Mouse (Mus musculus) olfactory bulb, adult 2 months (tissue): ENCODE results near the gene Drd3.

Source experiments
- CTCF ChIP-seq: fragments of 200-500 bp; IDR thresholded peaks from 2 replicates; pipeline ENCODE4 v1.5.1; 2012; ENCODE audit warnings: low read depth, mild to moderate bottlenecking, low read length, moderate library complexity; ENCODE audit not compliant: insufficient read depth
- POLR2A ChIP-seq: fragments of 200-500 bp; IDR thresholded peaks from 2 replicates; pipeline ENCODE4 v1.6.1; 2012; ENCODE audit warnings: mild to moderate bottlenecking, low read depth, low read length, moderate library complexity; ENCODE audit not compliant: insufficient read depth

DNA sequence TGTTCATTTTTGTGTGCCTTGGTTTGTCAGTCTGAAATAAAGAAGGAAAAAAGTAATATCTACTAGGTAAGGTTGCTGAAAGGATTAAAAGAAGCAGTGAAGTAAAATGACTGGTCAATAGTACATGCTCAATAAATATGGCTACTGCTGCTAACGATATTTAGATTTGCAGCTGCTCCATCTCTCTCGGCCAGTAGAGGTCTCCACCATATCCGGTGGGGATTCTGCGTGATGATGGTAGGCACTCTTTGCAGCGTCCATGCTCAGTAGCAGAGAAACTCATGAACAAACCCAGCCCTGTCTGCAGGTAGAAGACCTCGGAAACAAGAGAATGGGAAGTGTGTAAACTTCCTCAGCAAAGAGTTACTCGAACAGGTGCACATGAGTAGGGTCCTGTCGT is 926 bp upstream of the Drd3 start:
- TF ChIP-seq CTCF: no peak
- TF ChIP-seq POLR2A: no peak
